Mouse (Mus musculus) liver, embryonic 15.5 days (tissue): ENCODE measurements around the gene Gm26620. TPM values are rescaled to one million over a fixed set of nuclear protein-coding genes. Genes with fewer than 3 reads are reported as not detected.

Source experiments
- ATAC-seq: fragments of 200-750 bp; cut with Nextera tagmentation; 2 replicates; pipeline ENCODE4 v1.8.0; 2017; ENCODE audit warnings: moderate number of reproducible peaks, mild to moderate bottlenecking, moderate library complexity; ENCODE audit not compliant: insufficient read depth
- H3K27ac ChIP-seq: fragments of 300-500 bp; sonication (generic); replicated peaks from 2 replicates; pipeline ENCODE4 v1.5.1; 2015; ENCODE audit warnings: mild to moderate bottlenecking, inconsistent platforms
- H3K27me3 ChIP-seq: fragments of 300-500 bp; sonication (generic); 2 replicates; pipeline ENCODE4 v1.6.1; 2015; ENCODE audit warnings: mild to moderate bottlenecking, inconsistent platforms
- H3K36me3 ChIP-seq: fragments of 300-500 bp; sonication (generic); replicated peaks from 2 replicates; pipeline ENCODE4 v1.6.1; 2015; ENCODE audit warnings: moderate library complexity, mild to moderate bottlenecking, inconsistent platforms
- H3K4me1 ChIP-seq: fragments of 300-500 bp; sonication (generic); replicated peaks from 2 replicates; pipeline ENCODE4 v1.6.1; 2015; ENCODE audit warnings: inconsistent platforms
- H3K4me2 ChIP-seq: fragments of 300-500 bp; sonication (generic); 2 replicates; pipeline ENCODE4 v1.6.1; 2015; ENCODE audit warnings: moderate library complexity, mild to moderate bottlenecking, inconsistent platforms
- H3K4me3 ChIP-seq: fragments of 300-500 bp; sonication (generic); replicated peaks from 2 replicates; pipeline ENCODE4 v1.5.1; 2015; ENCODE audit warnings: mild to moderate bottlenecking, inconsistent platforms
- H3K9ac ChIP-seq: fragments of 300-500 bp; sonication (generic); 2 replicates; pipeline ENCODE4 v1.6.1; 2015; ENCODE audit warnings: moderate library complexity, mild to moderate bottlenecking, inconsistent platforms
- H3K9me3 ChIP-seq: fragments of 300-500 bp; sonication (generic); replicated peaks from 2 replicates; pipeline ENCODE4 v1.6.1; 2016; ENCODE audit warnings: inconsistent platforms
- WGBS: fragments of 180-500 bp; shearing (Covaris S2); methylation state at CpG from one replicate; pipeline ENCODE4 v1.1.7; 2015; ENCODE audit warnings: mixed read lengths; ENCODE audit not compliant: insufficient replicate concordance; 5-methylcytosine and 5-hydroxymethylcytosine counted together
- polyA plus RNA-seq: library from polyadenylated mRNA; unstranded; fragments of >200 nt; fragmentation: Nextera tagmentation; extraction: Ambion mirVana; gene quantifications from 2 replicates; pipeline ENCODE4 v1.2.1, GENCODE M21; 2015

The Gm26620 gene
- polyA plus RNA-seq, 1 experiment from 2014 or later: 0.30 TPM

- Histone ChIP-seq H3K27ac (no peak overlapping the region), H3K4me3 (no peak overlapping the region), H3K9me3 (no peaks in the 10 kb centered on the region), H3K36me3 (no peaks in the 10 kb centered on the region), H3K4me1 (peaks cover 7% of the 10 kb centered on the region), H3K9ac (no peak overlapping the region), H3K27me3 (peaks cover 28% of the 10 kb centered on the region), H3K4me2 (no peak overlapping the region)
- WGBS: 30% methylated on average over 16 of the region's 16 CpGs
- no peak for ATAC-seq
These were observed 13.7 kb downstream of the Gm26620 start for GRCm38 (mm10) chr1:170898413-170899075.

GRCm38 (mm10) chr1:170900799-170901467 lies 16.1 kb downstream of the Gm26620 start:
- peak overlapping the region; percentile 53 for H3K4me2 ChIP-seq
- H3K36me3 ChIP-seq: no peaks in the 10 kb centered on the region
- no peak for ATAC-seq
- H3K9me3 ChIP-seq: no peaks in the 10 kb centered on the region
- no peak overlapping the region for H3K27ac ChIP-seq
- peaks cover 7% of the 10 kb centered on the region for H3K4me1 ChIP-seq
- no peak overlapping the region for H3K9ac ChIP-seq
- peak overlapping the region; percentile 17; the same call in 1 of the 2 replicates for H3K4me3 ChIP-seq
- peaks cover 35% of the 10 kb centered on the region for H3K27me3 ChIP-seq
- 22% methylated on average over 10 of the region's 10 CpGs for WGBS

GRCm38 (mm10) chr1:170901536-170902238 lies 16.8 kb downstream of the Gm26620 start:
- H3K4me2 ChIP-seq: peak overlapping the region; percentile 53
- H3K27me3 ChIP-seq: peaks cover 43% of the 10 kb centered on the region

GRCm38 (mm10) chr1:170903485-170903884 lies 18.6 kb downstream of the Gm26620 start:
- H3K9me3 ChIP-seq: no peaks in the 10 kb centered on the region
- H3K4me2 ChIP-seq: no peak overlapping the region
- H3K27ac ChIP-seq: no peak overlapping the region
- peaks cover 7% of the 10 kb centered on the region for H3K4me1 ChIP-seq
- no peaks in the 10 kb centered on the region for H3K36me3 ChIP-seq
- H3K9ac ChIP-seq: no peak overlapping the region
- H3K27me3 ChIP-seq: peaks cover 51% of the 10 kb centered on the region
- ATAC-seq: no peak
- no peak overlapping the region for H3K4me3 ChIP-seq
- 34% methylated on average over 5 of the region's 5 CpGs for WGBS

More at GRCm38 (mm10) chr1:170901536-170902238, 16.8 kb downstream of the Gm26620 start:
- H3K4me1 ChIP-seq: peaks cover 7% of the 10 kb centered on the region
- 31% methylated on average over 10 of the region's 10 CpGs for WGBS
- ATAC-seq: no peak
- H3K27ac ChIP-seq: no peak overlapping the region
- H3K9ac ChIP-seq: no peak overlapping the region
- H3K36me3 ChIP-seq: no peaks in the 10 kb centered on the region
- H3K4me3 ChIP-seq: no peak overlapping the region
- H3K9me3 ChIP-seq: no peaks in the 10 kb centered on the region

- WGBS: 24% methylated on average over 11 of the region's 11 CpGs
- Histone ChIP-seq H3K27ac (no peak overlapping the region), H3K9ac (no peak overlapping the region), H3K9me3 (no peaks in the 10 kb centered on the region), H3K4me1 (no peaks in the 10 kb centered on the region; the same call in 1 of the 2 replicates), H3K36me3 (no peaks in the 10 kb centered on the region), H3K4me2 (peak overlapping the region; percentile 62), H3K4me3 (peak overlapping the region; percentile 40; the same call in 1 of the 2 replicates), H3K27me3 (peaks cover 69% of the 10 kb centered on the region)
- no peak for ATAC-seq
These were observed 22.2 kb downstream of the Gm26620 start for GRCm38 (mm10) chr1:170907111-170907455.

GRCm38 (mm10) chr1:170907456-170908191 lies 22.8 kb downstream of the Gm26620 start:
- no peaks in the 10 kb centered on the region; the same call in 1 of the 2 replicates for H3K4me1 ChIP-seq

GRCm38 (mm10) chr1:170908341-170908740 lies 23.5 kb downstream of the Gm26620 start:
- no peak overlapping the region for H3K27ac ChIP-seq
- 10% methylated on average over 21 of the region's 21 CpGs for WGBS
- H3K9me3 ChIP-seq: no peaks in the 10 kb centered on the region
- H3K4me1 ChIP-seq: no peaks in the 10 kb centered on the region; the same call in 1 of the 2 replicates
- no peak overlapping the region for H3K9ac ChIP-seq
- H3K4me3 ChIP-seq: peak overlapping the region; percentile 40
- peaks cover 57% of the 10 kb centered on the region for H3K27me3 ChIP-seq
- peak overlapping the region; percentile 62 for H3K4me2 ChIP-seq
- no peak for ATAC-seq
- H3K36me3 ChIP-seq: no peaks in the 10 kb centered on the region

More at GRCm38 (mm10) chr1:170907456-170908191, 22.8 kb downstream of the Gm26620 start:
- ATAC-seq: no peak
- Histone ChIP-seq H3K27ac (no peak overlapping the region), H3K4me3 (peak overlapping the region; percentile 40), H3K9ac (no peak overlapping the region), H3K4me2 (peak overlapping the region; percentile 62), H3K9me3 (no peaks in the 10 kb centered on the region), H3K36me3 (no peaks in the 10 kb centered on the region), H3K27me3 (peaks cover 64% of the 10 kb centered on the region)
- under 1% methylated on average over 71 of the region's 71 CpGs for WGBS

GRCm38 (mm10) chr1:170911907-170912660 lies 27.2 kb downstream of the Gm26620 start:
- no peak for ATAC-seq
- no peak overlapping the region for H3K9ac ChIP-seq
- peaks cover 38% of the 10 kb centered on the region for H3K27me3 ChIP-seq
- H3K9me3 ChIP-seq: no peaks in the 10 kb centered on the region
- H3K36me3 ChIP-seq: no peaks in the 10 kb centered on the region
- no peaks in the 10 kb centered on the region; the same call in 1 of the 2 replicates for H3K4me1 ChIP-seq
- H3K4me3 ChIP-seq: no peak overlapping the region
- H3K4me2 ChIP-seq: no peak overlapping the region
- 52% methylated on average over 11 of the region's 11 CpGs for whole genome bisulfite sequencing
- no peak overlapping the region for H3K27ac ChIP-seq

- Histone ChIP-seq H3K4me1 (no peaks in the 10 kb centered on the region; the same call in 1 of the 2 replicates), H3K9me3 (no peaks in the 10 kb centered on the region), H3K36me3 (no peaks in the 10 kb centered on the region), H3K27ac (no peak within 1 kb of the TSS), H3K4me3 (no peak within 1 kb of the TSS), H3K27me3 (peaks cover 28% of the 10 kb centered on the region), H3K4me2 (no peak within 1 kb of the TSS), H3K9ac (no peak within 1 kb of the TSS)
- 52% methylated on average over 5 of the region's 5 CpGs for WGBS
- ATAC-seq: no peak
These were observed 28.2 kb downstream of the Gm26620 start, which contains the start of gene Fcrlb for GRCm38 (mm10) chr1:170912891-170913615. TSS of gene Fcrlb (minus strand) at chr1:170912941.

GRCm38 (mm10) chr1:170915657-170916056 lies 30.8 kb downstream of the Gm26620 start:
- Histone ChIP-seq H3K27me3 (peaks cover 5% of the 10 kb centered on the region), H3K36me3 (no peaks in the 10 kb centered on the region), H3K4me3 (no peak overlapping the region), H3K27ac (no peak overlapping the region), H3K4me1 (no peaks in the 10 kb centered on the region), H3K9me3 (no peaks in the 10 kb centered on the region), H3K4me2 (no peak overlapping the region), H3K9ac (no peak overlapping the region)
- no peak for ATAC-seq
- WGBS: 50% methylated on average over 5 of the region's 5 CpGs
